14 mouse cellular contexts compared by ENCODE assay signal in genomic region chr19:41816410-41816809, GRCm38 (mm10). TPM values are rescaled to one million over a fixed set of nuclear protein-coding genes. Genes with fewer than 3 reads are reported as not detected.
DNase-seq lines count a peak whose midpoint lies in the region; ATAC-seq and TF ChIP-seq lines count a peak whose summit lies in the region.
"Had no signal": no experiment of that assay in that cellular context is flagged by ENCODE, and none has a peak within 500 bp of the region (broad histone marks: within the 10 kb centered on the region; RNA-seq: fewer than 3 reads in every experiment).

No protein-coding gene starts in this region.

- DNase-seq in lung, postnatal 36 days, result no peak
- DNase-seq in adrenal gland, postnatal 14 days, result no peak
- DNase-seq: adrenal gland, postnatal 25 days; cerebellum, adult 2 months had no signal

- no peak overlapping the region for H3K9ac ChIP-seq in intestine, embryonic 16.5 days (ENCODE audit: low read depth, low read length)
- no peak overlapping the region for H3K9ac ChIP-seq in intestine, embryonic 15.5 days
- H3K9ac ChIP-seq in lung, embryonic 16.5 days (ENCODE audit: low read length), result no peak overlapping the region
- no peak overlapping the region for H3K9ac ChIP-seq in embryonic facial prominence, embryonic 12.5 days
- H3K9ac ChIP-seq: forebrain, embryonic 15.5 days; heart, embryonic 12.5 days; hindbrain, embryonic 14.5 days had no signal

- no peak overlapping the region for H3K4me3 ChIP-seq in intestine, embryonic 16.5 days (ENCODE audit: low read length)
- H3K4me3 ChIP-seq in intestine, embryonic 15.5 days (replicated peaks), result no peak overlapping the region
- H3K4me3 ChIP-seq in lung, embryonic 16.5 days (ENCODE audit: low read length), result no peak overlapping the region
- H3K4me3 ChIP-seq in embryonic facial prominence, embryonic 12.5 days, result no peak overlapping the region
- H3K4me3 ChIP-seq in small intestine, adult 2 months (ENCODE audit: low read depth, low read length), result no peak overlapping the region
- H3K4me3 ChIP-seq: forebrain, embryonic 15.5 days; heart, embryonic 12.5 days; hindbrain, embryonic 10.5 days had no signal

- peaks cover 3% of the 10 kb centered on the region; the same call in 1 of the 2 replicates for H3K4me1 ChIP-seq in intestine, embryonic 16.5 days (ENCODE audit: control insufficient read depth, insufficient read depth, low read length)
- 0 out of 2 replicates have a peak, but pooled peaks cover 5% of the 10 kb centered on the region for H3K4me1 ChIP-seq in intestine, embryonic 15.5 days (replicated peaks)
- peaks cover 4% of the 10 kb centered on the region; the same call in 1 of the 2 replicates for H3K4me1 ChIP-seq in lung, embryonic 16.5 days (replicated peaks; ENCODE audit: control insufficient read depth, insufficient read depth, low read length)
- peaks cover 17% of the 10 kb centered on the region for H3K4me1 ChIP-seq in embryonic facial prominence, embryonic 12.5 days
- H3K4me1 ChIP-seq in small intestine, adult 2 months (ENCODE audit: control insufficient read depth, insufficient read depth, insufficient read length, low read length), result peaks cover 7% of the 10 kb centered on the region; the same call in 1 of the 2 replicates
- H3K4me1 ChIP-seq: forebrain, embryonic 15.5 days had no signal

- no peaks in the 10 kb centered on the region for H3K9me3 ChIP-seq in intestine, embryonic 16.5 days (ENCODE audit: control insufficient read depth, low read length)
- H3K9me3 ChIP-seq in intestine, embryonic 15.5 days, result no peaks in the 10 kb centered on the region
- H3K9me3 ChIP-seq in lung, embryonic 16.5 days (ENCODE audit: control insufficient read depth, low read length), result 0 out of 2 replicates have a peak, but pooled peaks cover 2% of the 10 kb centered on the region
- no peaks in the 10 kb centered on the region for H3K9me3 ChIP-seq in embryonic facial prominence, embryonic 12.5 days
- H3K9me3 ChIP-seq: forebrain, embryonic 15.5 days; heart, embryonic 12.5 days; hindbrain, embryonic 10.5 days had no signal

- no peaks in the 10 kb centered on the region for H3K27me3 ChIP-seq in intestine, embryonic 16.5 days (replicated peaks; ENCODE audit: control insufficient read depth, insufficient read depth, low read length)
- no peaks in the 10 kb centered on the region for H3K27me3 ChIP-seq in intestine, embryonic 15.5 days (replicated peaks)
- H3K27me3 ChIP-seq in lung, embryonic 16.5 days (ENCODE audit: control insufficient read depth, insufficient read depth, low read depth, low read length), result no peaks in the 10 kb centered on the region
- no peaks in the 10 kb centered on the region for H3K27me3 ChIP-seq in embryonic facial prominence, embryonic 12.5 days
- H3K27me3 ChIP-seq in small intestine, adult 2 months (ENCODE audit: control insufficient read depth, insufficient read depth, low read length), result no peaks in the 10 kb centered on the region; the same call in 1 of the 2 replicates
- H3K27me3 ChIP-seq: forebrain, embryonic 15.5 days had no signal

- no peak overlapping the region for H3K27ac ChIP-seq in intestine, embryonic 16.5 days (ENCODE audit: low read length)
- H3K27ac ChIP-seq in intestine, embryonic 15.5 days, result no peak overlapping the region
- H3K27ac ChIP-seq in lung, embryonic 16.5 days (ENCODE audit: low read length), result peak overlapping the region; percentile 68
- H3K27ac ChIP-seq in embryonic facial prominence, embryonic 12.5 days, result peak overlapping the region; percentile 83
- peak overlapping the region; percentile 81 for H3K27ac ChIP-seq in small intestine, adult 2 months (ENCODE audit: insufficient read depth, low read depth, low read length)
- H3K27ac ChIP-seq: forebrain, embryonic 15.5 days; hindbrain, embryonic 14.5 days had no signal

- no peaks in the 10 kb centered on the region for H3K36me3 ChIP-seq in intestine, embryonic 16.5 days (ENCODE audit: control insufficient read depth, insufficient read depth, low read length)
- no peaks in the 10 kb centered on the region for H3K36me3 ChIP-seq in intestine, embryonic 15.5 days
- H3K36me3 ChIP-seq in lung, embryonic 16.5 days (ENCODE audit: control insufficient read depth, insufficient read depth, low read length), result no peaks in the 10 kb centered on the region
- no peaks in the 10 kb centered on the region for H3K36me3 ChIP-seq in embryonic facial prominence, embryonic 12.5 days
- no peaks in the 10 kb centered on the region for H3K36me3 ChIP-seq in small intestine, adult 2 months (ENCODE audit: control insufficient read depth, insufficient read depth, low read length)
- H3K36me3 ChIP-seq: forebrain, embryonic 15.5 days; heart, embryonic 12.5 days; hindbrain, embryonic 10.5 days had no signal

- peak; percentile 23; the same call in 1 of the 2 replicates for ATAC-seq in intestine, embryonic 16.5 days
- ATAC-seq in intestine, embryonic 15.5 days, result no peak
- ATAC-seq in lung, embryonic 16.5 days (ENCODE audit: low read depth), result no peak
- no peak for ATAC-seq in embryonic facial prominence, embryonic 12.5 days (ENCODE audit: insufficient number of reproducible peaks, insufficient read depth, low FRiP score, low TSS enrichment)
- ATAC-seq in megakaryocyte progenitor cell, adult 5-6 weeks (replicated peaks; ENCODE audit: poor library complexity), result no peak
- ATAC-seq: forebrain, embryonic 15.5 days had no signal

- no peak for TF ChIP-seq POLR2A in small intestine, adult 2 months (IDR thresholded peaks at IDR 0.05; ENCODE audit: low read depth, low read length)

- H3K4me2 ChIP-seq in intestine, embryonic 16.5 days (ENCODE audit: low read depth, low read length), result no peak overlapping the region
- no peak overlapping the region for H3K4me2 ChIP-seq in intestine, embryonic 15.5 days (replicated peaks)
- H3K4me2 ChIP-seq in lung, embryonic 16.5 days (ENCODE audit: low read depth, low read length), result no peak overlapping the region
- H3K4me2 ChIP-seq in embryonic facial prominence, embryonic 12.5 days (replicated peaks), result no peak overlapping the region
- H3K4me2 ChIP-seq: forebrain, embryonic 15.5 days; heart, embryonic 12.5 days; hindbrain, embryonic 14.5 days had no signal

- TF ChIP-seq CTCF in small intestine, adult 2 months (IDR thresholded peaks at IDR 0.05; ENCODE audit: extremely low read depth, insufficient read length, insufficient replicate concordance, low read depth, low read length), result no peak

- 47% methylated on average over 5 of the region's 5 CpGs for WGBS in intestine, embryonic 16.5 days
- 46% methylated on average over 5 of the region's 5 CpGs for WGBS in intestine, embryonic 15.5 days
- WGBS in lung, embryonic 16.5 days, result 43% methylated on average over 5 of the region's 5 CpGs
- 40% methylated on average over 5 of the region's 5 CpGs for WGBS in embryonic facial prominence, embryonic 12.5 days
- 17% methylated on average over 5 of the region's 5 CpGs for WGBS in small intestine, adult 2 months

RNA-seq across cellular contexts. Expression of gene Frat1, which starts 13.4 kb away (rescaled TPM):
- 11.9 and 12.2 TPM in 2 replicates for polyA plus RNA-seq in intestine, embryonic 16.5 days (2015; fragmentation: Nextera tagmentation; extraction: Ambion mirVana)
- 12.8 and 13.5 TPM in 2 replicates for polyA plus RNA-seq in intestine, embryonic 15.5 days (2015; fragmentation: Nextera tagmentation; extraction: Ambion mirVana)
- polyA plus RNA-seq in lung, embryonic 16.5 days (2015; fragmentation: Nextera tagmentation; extraction: Ambion mirVana), result 8.2 and 9.1 TPM in 2 replicates
- polyA plus RNA-seq in embryonic facial prominence, embryonic 12.5 days (2016; fragmentation: Nextera tagmentation; extraction: Ambion mirVana), result 7.9 and 8.9 TPM in 2 replicates
- 8.1 and 29.1 TPM in 2 replicates for polyA plus RNA-seq in small intestine, adult 2 months (2012; rRNA removed)
- 7.5 and 10.7 TPM in 2 replicates for total RNA-seq in adrenal gland, postnatal 14 days (2021)
- total RNA-seq in megakaryocyte progenitor cell, adult 5-6 weeks (2015), result 9.1 TPM in 2 replicates
- total RNA-seq in megakaryocyte progenitor cell, adult 5-6 weeks (2017), result 9.5 and 11.7 TPM in 2 replicates

RNA-seq across cellular contexts. Expression of gene Arhgap19, which starts 14.6 kb away (rescaled TPM):
- polyA plus RNA-seq in intestine, embryonic 16.5 days (2015; fragmentation: Nextera tagmentation; extraction: Ambion mirVana), result 14.2 and 14.8 TPM in 2 replicates
- 18.4 and 19.4 TPM in 2 replicates for polyA plus RNA-seq in intestine, embryonic 15.5 days (2015; fragmentation: Nextera tagmentation; extraction: Ambion mirVana)
- polyA plus RNA-seq in lung, embryonic 16.5 days (2015; fragmentation: Nextera tagmentation; extraction: Ambion mirVana), result 26.8 and 28.6 TPM in 2 replicates
- 32.9 and 33.1 TPM in 2 replicates for polyA plus RNA-seq in embryonic facial prominence, embryonic 12.5 days (2016; fragmentation: Nextera tagmentation; extraction: Ambion mirVana)
- polyA plus RNA-seq in small intestine, adult 2 months (2012; rRNA removed), result 0.71 and 2.1 TPM in 2 replicates
- total RNA-seq in adrenal gland, postnatal 14 days (2021), result 7.2 and 7.9 TPM in 2 replicates
- total RNA-seq in megakaryocyte progenitor cell, adult 5-6 weeks (2015), result 48.6 and 50.6 TPM in 2 replicates
- total RNA-seq in megakaryocyte progenitor cell, adult 5-6 weeks (2017), result 56.7 and 57.3 TPM in 2 replicates

RNA-seq across cellular contexts. Expression of gene Frat2, which starts 31.5 kb away (rescaled TPM):
- 4.7 and 6.0 TPM in 2 replicates for polyA plus RNA-seq in intestine, embryonic 16.5 days (2015; fragmentation: Nextera tagmentation; extraction: Ambion mirVana)
- 10.5 and 10.7 TPM in 2 replicates for polyA plus RNA-seq in intestine, embryonic 15.5 days (2015; fragmentation: Nextera tagmentation; extraction: Ambion mirVana)
- polyA plus RNA-seq in lung, embryonic 16.5 days (2015; fragmentation: Nextera tagmentation; extraction: Ambion mirVana), result 2.8 and 3.3 TPM in 2 replicates
- polyA plus RNA-seq in embryonic facial prominence, embryonic 12.5 days (2016; fragmentation: Nextera tagmentation; extraction: Ambion mirVana), result 9.2 and 9.9 TPM in 2 replicates
- polyA plus RNA-seq in small intestine, adult 2 months (2012; rRNA removed), result 13.7 and 62.2 TPM in 2 replicates
- total RNA-seq in adrenal gland, postnatal 14 days (2021), result 5.5 and 6.4 TPM in 2 replicates
- total RNA-seq in megakaryocyte progenitor cell, adult 5-6 weeks (2015), result 25.2 and 27.8 TPM in 2 replicates
- total RNA-seq in megakaryocyte progenitor cell, adult 5-6 weeks (2017), result 28.2 and 29.8 TPM in 2 replicates

Comparison
In these comparisons a context has a peak if more than half of its experiments do, and no peak if none do; other contexts are left out.
1. H3K27ac ChIP-seq: peak in lung, embryonic 16.5 days (single experiment), embryonic facial prominence, embryonic 12.5 days (single experiment) and small intestine, adult 2 months (single experiment); none in intestine, embryonic 16.5 days (single experiment) and intestine, embryonic 15.5 days (single experiment).